Mouse (Mus musculus) cerebellum, adult 9-10 months (tissue): ENCODE results near the gene Reep6.

Experiments
- DNase-seq: peaks from one replicate; pipeline ENCODE4 v3.0.0; 2022

Reep6 gene

GRCm38 (mm10) chr10:80329273-80330081 lies at the start of gene Reep6, which contains the start of gene Pcsk4:
Gene Reep6, plus strand, starts transcription at chr10:80329953.
Gene Pcsk4, minus strand, starts transcription at chr10:80329498.
- peak; percentile 98 for DNase-seq

GRCm38 (mm10) chr10:80281304-80281703 lies 48.4 kb upstream of the Reep6 start:
- DNase-seq: no peak

GRCm38 (mm10) chr10:80281921-80282371 lies 47.8 kb upstream of the Reep6 start:
- DNase-seq: no peak

- no peak for DNase-seq
These were observed 47.0 kb upstream of the Reep6 start for GRCm38 (mm10) chr10:80282481-80283441.

- DNase-seq: no peak
These were observed 44.3 kb upstream of the Reep6 start for GRCm38 (mm10) chr10:80285222-80286070.

GRCm38 (mm10) chr10:80288097-80288496 lies 41.7 kb upstream of the Reep6 start:
- DNase-seq: no peak

GRCm38 (mm10) chr10:80288657-80289056 lies 41.1 kb upstream of the Reep6 start:
- DNase-seq: no peak

- DNase-seq: peak; percentile 94
These were observed 37.3 kb upstream of the Reep6 start, which contains the start of gene Rps15 for GRCm38 (mm10) chr10:80292251-80293146. Gene Rps15, plus strand, starts transcription at chr10:80292453.

- DNase-seq: no peak
These were observed 36.4 kb upstream of the Reep6 start for GRCm38 (mm10) chr10:80293325-80293724.

GRCm38 (mm10) chr10:80294311-80294710 lies 35.4 kb upstream of the Reep6 start:
- no peak for DNase-seq

GRCm38 (mm10) chr10:80294788-80295303 lies 34.9 kb upstream of the Reep6 start:
- peak; percentile 73 for DNase-seq

- peak; percentile 88 for DNase-seq
These were observed 33.9 kb upstream of the Reep6 start, which contains the start of gene Apc2 for GRCm38 (mm10) chr10:80295618-80296425. Gene Apc2, plus strand, starts transcription at chr10:80295977.

GRCm38 (mm10) chr10:80296824-80297223 lies 32.9 kb upstream of the Reep6 start:
- DNase-seq: peak; percentile 73

GRCm38 (mm10) chr10:80297526-80298133 lies 32.1 kb upstream of the Reep6 start:
- DNase-seq: peak; percentile 72

- peak; percentile 92 for DNase-seq
These were observed 31.0 kb upstream of the Reep6 start for GRCm38 (mm10) chr10:80298571-80299281.

GRCm38 (mm10) chr10:80299301-80299700 lies 30.5 kb upstream of the Reep6 start:
- DNase-seq: no peak

GRCm38 (mm10) chr10:80299824-80300223 lies 29.9 kb upstream of the Reep6 start:
- DNase-seq: peak; percentile 57

- peak; percentile 68 for DNase-seq
These were observed 29.0 kb upstream of the Reep6 start for GRCm38 (mm10) chr10:80300672-80301181.
